Mouse (Mus musculus): ENCODE data around the gene Wdr93. TPM values are rescaled to one million over a fixed set of nuclear protein-coding genes. Genes with fewer than 3 reads are reported as not detected.
A peak's percentile ranks its signal among the peaks of the same experiment; 100 is the strongest.

The Wdr93 gene
- polyA plus RNA-seq, 1 experiment from 2014 or later, result 0.34 TPM

- H3K4me1 ChIP-seq, result no peaks in the 10 kb centered on the region
- no peak within 1 kb of the TSS for H3K27ac ChIP-seq (replicated peaks)
- WGBS, result 20% methylated on average over 64 of the region's 71 CpGs
Measured at GRCm38 (mm10) chr7:79810611-79811506, 67.9 kb downstream of the Wdr93 start, which contains the start of gene Mesp2. Mesp2 (plus strand) TSS chr7:79810727.

GRCm38 (mm10) chr7:79813409-79813808 lies 70.4 kb downstream of the Wdr93 start:
- H3K36me3 ChIP-seq, result no peaks in the 10 kb centered on the region
- H3K9me3 ChIP-seq, result no peaks in the 10 kb centered on the region
- no peak overlapping the region for H3K9ac ChIP-seq (replicated peaks)
- H3K27me3 ChIP-seq, result peaks cover 45% of the 10 kb centered on the region
- no peak overlapping the region for H3K27ac ChIP-seq (replicated peaks)
- 84% methylated on average over 1 of the region's 1 CpGs for WGBS
- no peaks in the 10 kb centered on the region for H3K4me1 ChIP-seq
- no peak overlapping the region for H3K4me2 ChIP-seq (replicated peaks)
- no peak overlapping the region for H3K4me3 ChIP-seq
- no peak for ATAC-seq (ENCODE audit: low FRiP score, low read depth)

More at GRCm38 (mm10) chr7:79810611-79811506, 67.9 kb downstream of the Wdr93 start, which contains the start of gene Mesp2:
- Histone ChIP-seq H3K27me3 (peaks cover 37% of the 10 kb centered on the region), H3K36me3 (no peaks in the 10 kb centered on the region), H3K9me3 (no peaks in the 10 kb centered on the region), H3K4me2 (replicated peaks) (peak within 1 kb of the TSS; percentile 56), H3K4me3 (peak within 1 kb of the TSS; percentile 38), H3K9ac (replicated peaks) (peak within 1 kb of the TSS; percentile 52)
- peak; percentile 80 for ATAC-seq (ENCODE audit: low FRiP score, low read depth)

- WGBS, result 8% methylated on average over 6 of the region's 6 CpGs
- H3K27ac ChIP-seq (replicated peaks), result no peak overlapping the region
Measured at GRCm38 (mm10) chr7:79818321-79818720, 75.4 kb downstream of the Wdr93 start.

GRCm38 (mm10) chr7:79819515-79819914 lies 76.6 kb downstream of the Wdr93 start:
- WGBS, result 48% methylated on average over 4 of the region's 4 CpGs

More at GRCm38 (mm10) chr7:79818321-79818720, 75.4 kb downstream of the Wdr93 start:
- Histone ChIP-seq H3K4me3 (no peak overlapping the region), H3K4me2 (replicated peaks) (no peak overlapping the region; the same call in 1 of the 2 replicates), H3K9me3 (no peaks in the 10 kb centered on the region), H3K4me1 (no peaks in the 10 kb centered on the region), H3K27me3 (peaks cover 19% of the 10 kb centered on the region), H3K36me3 (no peaks in the 10 kb centered on the region), H3K9ac (replicated peaks) (no peak overlapping the region)
- no peak for ATAC-seq (ENCODE audit: low FRiP score, low read depth)

GRCm38 (mm10) chr7:79819996-79820395 lies 77.0 kb downstream of the Wdr93 start:
- no peak overlapping the region for H3K9ac ChIP-seq (replicated peaks)
- no peak overlapping the region for H3K4me2 ChIP-seq (replicated peaks)
- no peaks in the 10 kb centered on the region for H3K4me1 ChIP-seq
- no peak overlapping the region for H3K4me3 ChIP-seq
- no peaks in the 10 kb centered on the region for H3K36me3 ChIP-seq
- ATAC-seq (ENCODE audit: low FRiP score, low read depth), result no peak
- 0 out of 2 replicates have a peak, but pooled peaks cover 7% of the 10 kb centered on the region for H3K9me3 ChIP-seq
- WGBS, result 52% methylated on average over 11 of the region's 11 CpGs
- peaks cover 19% of the 10 kb centered on the region for H3K27me3 ChIP-seq
- no peak overlapping the region for H3K27ac ChIP-seq (replicated peaks)

More at GRCm38 (mm10) chr7:79819515-79819914, 76.6 kb downstream of the Wdr93 start:
- Histone ChIP-seq H3K4me2 (replicated peaks) (no peak overlapping the region), H3K27ac (replicated peaks) (no peak overlapping the region), H3K9ac (replicated peaks) (no peak overlapping the region), H3K9me3 (0 out of 2 replicates have a peak, but pooled peaks cover 3% of the 10 kb centered on the region), H3K4me3 (no peak overlapping the region), H3K4me1 (no peaks in the 10 kb centered on the region), H3K27me3 (peaks cover 19% of the 10 kb centered on the region), H3K36me3 (no peaks in the 10 kb centered on the region)
- ATAC-seq (ENCODE audit: low FRiP score, low read depth), result no peak

GRCm38 (mm10) chr7:79822092-79822695 lies 79.2 kb downstream of the Wdr93 start:
- Histone ChIP-seq H3K9ac (replicated peaks) (no peak overlapping the region), H3K27me3 (peaks cover 14% of the 10 kb centered on the region), H3K9me3 (0 out of 2 replicates have a peak, but pooled peaks cover 7% of the 10 kb centered on the region), H3K36me3 (no peaks in the 10 kb centered on the region), H3K4me1 (no peaks in the 10 kb centered on the region), H3K27ac (replicated peaks) (no peak overlapping the region), H3K4me2 (replicated peaks) (no peak overlapping the region), H3K4me3 (no peak overlapping the region)
- WGBS, result 83% methylated on average over 12 of the region's 12 CpGs
- no peak for ATAC-seq (ENCODE audit: low FRiP score, low read depth)

DNA sequence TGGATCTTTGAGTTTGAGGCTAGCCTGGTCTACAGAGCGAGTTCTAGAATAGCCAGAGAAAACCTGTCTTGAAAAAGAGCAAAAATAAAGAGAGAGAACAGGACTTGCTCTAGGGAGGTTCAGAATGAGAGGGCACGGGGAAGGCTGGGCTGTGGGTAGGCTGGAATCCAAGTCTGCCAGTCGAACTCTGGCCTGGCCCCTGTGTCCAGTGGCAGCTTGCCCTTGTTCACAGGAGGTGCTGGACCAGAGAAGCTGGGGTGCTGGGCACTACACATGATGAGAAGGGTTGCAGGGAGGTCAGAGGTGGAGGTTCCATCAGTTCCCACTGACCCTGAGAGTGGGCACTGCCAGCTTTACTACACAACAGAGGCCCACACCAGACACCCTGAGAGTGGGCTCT lies 85.4 kb downstream of the Wdr93 start:
- no peak overlapping the region for H3K4me3 ChIP-seq
- H3K9me3 ChIP-seq, result 0 out of 2 replicates have a peak, but pooled peaks cover 7% of the 10 kb centered on the region
- H3K27ac ChIP-seq (replicated peaks), result no peak overlapping the region
- H3K4me1 ChIP-seq, result no peaks in the 10 kb centered on the region
- 73% methylated on average over 3 of the region's 3 CpGs for WGBS
- no peak overlapping the region for H3K4me2 ChIP-seq (replicated peaks)
- no peak overlapping the region for H3K9ac ChIP-seq (replicated peaks)
- ATAC-seq (ENCODE audit: low FRiP score, low read depth), result no peak
- H3K27me3 ChIP-seq, result no peaks in the 10 kb centered on the region
- no peaks in the 10 kb centered on the region for H3K36me3 ChIP-seq

DNA sequence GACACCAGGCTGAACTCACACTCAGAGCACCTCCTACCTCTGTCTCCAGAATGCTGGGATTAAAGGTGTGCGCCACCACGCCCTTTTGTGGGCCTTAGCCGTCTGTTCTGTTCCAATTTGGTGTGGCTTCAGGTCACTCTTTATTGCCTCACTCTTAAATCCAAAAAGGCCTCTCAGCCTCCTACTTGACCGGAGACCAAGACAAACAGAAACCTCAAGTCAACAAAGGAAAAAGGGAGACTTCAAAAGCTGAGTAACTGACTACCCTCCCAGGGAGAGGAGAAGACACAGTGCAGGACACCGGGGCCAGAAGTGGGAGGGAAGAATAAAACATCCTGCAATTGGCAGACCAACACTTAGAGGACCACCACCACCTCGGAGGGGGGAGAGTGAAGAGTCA lies 88.2 kb downstream of the Wdr93 start:
- Histone ChIP-seq H3K27ac (replicated peaks) (no peak overlapping the region), H3K36me3 (no peaks in the 10 kb centered on the region), H3K9me3 (no peaks in the 10 kb centered on the region), H3K4me2 (replicated peaks) (no peak overlapping the region), H3K27me3 (no peaks in the 10 kb centered on the region), H3K4me3 (no peak overlapping the region), H3K9ac (replicated peaks) (no peak overlapping the region), H3K4me1 (no peaks in the 10 kb centered on the region)
- no peak for ATAC-seq (ENCODE audit: low FRiP score, low read depth)
- WGBS, result 79% methylated on average over 6 of the region's 6 CpGs

GRCm38 (mm10) chr7:79831585-79831984 lies 88.6 kb downstream of the Wdr93 start:
- Histone ChIP-seq H3K36me3 (no peaks in the 10 kb centered on the region), H3K27me3 (no peaks in the 10 kb centered on the region), H3K9me3 (no peaks in the 10 kb centered on the region), H3K9ac (replicated peaks) (no peak overlapping the region), H3K4me1 (no peaks in the 10 kb centered on the region), H3K27ac (replicated peaks) (no peak overlapping the region), H3K4me3 (no peak overlapping the region), H3K4me2 (replicated peaks) (no peak overlapping the region)
- whole genome bisulfite sequencing, result 80% methylated on average over 6 of the region's 6 CpGs
- ATAC-seq (ENCODE audit: low FRiP score, low read depth), result no peak

DNA sequence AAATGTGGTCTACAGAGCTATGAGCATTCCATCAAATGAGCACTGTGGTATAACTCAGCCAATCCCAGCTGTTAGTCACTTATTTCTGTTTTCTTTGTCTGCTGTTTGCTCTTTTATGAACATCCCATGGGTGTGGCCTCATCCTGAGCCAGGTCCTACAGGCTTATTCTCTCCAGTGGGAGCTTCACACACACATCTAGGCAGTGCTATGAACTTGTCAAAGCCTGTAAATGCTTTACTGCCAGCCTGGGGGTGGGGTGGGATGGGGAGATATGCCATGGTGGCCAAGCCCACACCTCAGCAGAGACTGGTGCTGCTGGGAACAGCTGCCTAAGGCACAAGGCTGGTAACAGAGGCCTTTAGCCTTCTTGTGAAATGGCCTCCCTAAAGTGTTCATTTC lies 90.0 kb downstream of the Wdr93 start:
- H3K4me3 ChIP-seq, result no peak overlapping the region
- no peaks in the 10 kb centered on the region for H3K9me3 ChIP-seq
- no peak overlapping the region for H3K27ac ChIP-seq (replicated peaks)
- no peak for ATAC-seq (ENCODE audit: low FRiP score, low read depth)
- no peaks in the 10 kb centered on the region for H3K4me1 ChIP-seq
- no peak overlapping the region for H3K9ac ChIP-seq (replicated peaks)
- H3K36me3 ChIP-seq, result no peaks in the 10 kb centered on the region
- no peak overlapping the region for H3K4me2 ChIP-seq (replicated peaks)
- no peaks in the 10 kb centered on the region for H3K27me3 ChIP-seq

GRCm38 (mm10) chr7:79835196-79835595 lies 92.2 kb downstream of the Wdr93 start:
- no peak for ATAC-seq (ENCODE audit: low FRiP score, low read depth)
- Histone ChIP-seq H3K27ac (replicated peaks) (no peak overlapping the region), H3K4me1 (no peaks in the 10 kb centered on the region), H3K9ac (replicated peaks) (no peak overlapping the region), H3K4me2 (replicated peaks) (no peak overlapping the region), H3K4me3 (no peak overlapping the region), H3K27me3 (no peaks in the 10 kb centered on the region), H3K36me3 (no peaks in the 10 kb centered on the region), H3K9me3 (no peaks in the 10 kb centered on the region)
- 92% methylated on average over 6 of the region's 6 CpGs for WGBS
